Mouse (Mus musculus) intestine, postnatal 0 days (tissue): ENCODE measurements around the gene Hoxa11. TPM values are rescaled to one million over a fixed set of nuclear protein-coding genes. Genes with fewer than 3 reads are reported as not detected.

Source experiments
- ATAC-seq: fragments of 200-750 bp; cut with Nextera tagmentation; 2 replicates; pipeline ENCODE4 v1.8.0; 2017; ENCODE audit warnings: mild to moderate bottlenecking, moderate TSS enrichment, moderate library complexity
- H3K27ac ChIP-seq: fragments of 300-500 bp; sonication (generic); 2 replicates; pipeline ENCODE4 v1.5.1; 2014; ENCODE audit warnings: mild to moderate bottlenecking, low read depth, low read length, moderate library complexity
- H3K27me3 ChIP-seq: fragments of 300-500 bp; sonication (generic); replicated peaks from 2 replicates; pipeline ENCODE4 v1.6.1; 2014; ENCODE audit warnings: low read length, mixed read lengths; ENCODE audit not compliant: control insufficient read depth, insufficient read depth
- H3K36me3 ChIP-seq: fragments of 300-500 bp; sonication (generic); 2 replicates; pipeline ENCODE4 v1.6.1; 2014; ENCODE audit warnings: mild to moderate bottlenecking, moderate library complexity; ENCODE audit not compliant: control insufficient read depth, insufficient read depth
- H3K4me1 ChIP-seq: fragments of 300-500 bp; sonication (generic); replicated peaks from 2 replicates; pipeline ENCODE4 v1.6.1; 2014; ENCODE audit warnings: antibody characterized with exemption, low read length, mixed read lengths; ENCODE audit not compliant: control insufficient read depth, insufficient read depth
- H3K4me2 ChIP-seq: fragments of 300-500 bp; sonication (generic); replicated peaks from 2 replicates; pipeline ENCODE4 v1.6.1; 2014; ENCODE audit warnings: low read depth, mild to moderate bottlenecking, moderate library complexity
- H3K4me3 ChIP-seq: fragments of 300-500 bp; sonication (generic); 2 replicates; pipeline ENCODE4 v1.5.1; 2014; ENCODE audit warnings: low read depth, low read length
- H3K9ac ChIP-seq: fragments of 300-500 bp; sonication (generic); 2 replicates; pipeline ENCODE4 v1.6.1; 2014; ENCODE audit warnings: mild to moderate bottlenecking, low read depth, low read length
- H3K9me3 ChIP-seq: fragments of 300-500 bp; sonication (generic); 2 replicates; pipeline ENCODE4 v1.6.1; 2016; ENCODE audit warnings: mixed run types; ENCODE audit not compliant: control insufficient read depth
- CTCF ChIP-seq: sonication (generic); IDR thresholded peaks from 2 replicates; pipeline ENCODE4 v1.5.1; 2016; ENCODE audit warnings: low read depth, mild to moderate bottlenecking, control low read depth, antibody characterized with exemption, moderate library complexity
- WGBS: fragments of 180-500 bp; shearing (Covaris S2); extraction: QIAGEN DNeasy Blood & Tissue Kit; methylation state at CpG from one replicate; pipeline ENCODE4 v1.1.7; 2014; 5-methylcytosine and 5-hydroxymethylcytosine counted together
- polyA plus RNA-seq: library from polyadenylated mRNA; unstranded; fragments of >200 nt; fragmentation: Nextera tagmentation; extraction: Ambion mirVana; gene quantifications from 2 replicates; pipeline ENCODE4 v1.2.1, GENCODE M21; 2015

Hoxa11 gene
- polyA plus RNA-seq, 1 experiment from 2014 or later = 1.1 TPM

DNA sequence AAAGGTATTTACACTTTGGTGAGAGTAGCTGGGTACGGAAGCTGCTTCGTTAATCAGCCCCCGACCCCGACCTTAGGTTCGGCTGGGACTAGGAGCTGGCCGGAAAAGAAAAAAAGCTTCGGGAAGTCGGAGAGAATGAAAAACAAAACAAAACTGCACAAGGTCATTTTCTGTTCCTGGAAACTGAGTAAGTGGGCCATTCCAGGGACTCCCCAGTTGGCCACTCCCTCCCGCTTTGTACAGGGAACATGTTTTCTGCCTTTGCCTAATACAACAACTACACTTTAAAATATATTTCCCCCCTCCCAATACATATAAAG lies 21.0 kb upstream of the Hoxa11 start:
- WGBS = 4% methylated on average over 9 of the region's 9 CpGs
- Histone ChIP-seq H3K4me2 (no peak overlapping the region), H3K9ac (no peak overlapping the region), H3K27ac (no peak overlapping the region), H3K4me3 (no peak overlapping the region), H3K27me3 (peaks cover 96% of the 10 kb centered on the region), H3K9me3 (no peaks in the 10 kb centered on the region), H3K4me1 (no peaks in the 10 kb centered on the region), H3K36me3 (no peaks in the 10 kb centered on the region)
- ATAC-seq = no peak
- TF ChIP-seq CTCF = no peak

- Histone ChIP-seq H3K36me3 (no peaks in the 10 kb centered on the region), H3K27me3 (peaks cover 96% of the 10 kb centered on the region), H3K4me3 (no peak overlapping the region), H3K4me1 (no peaks in the 10 kb centered on the region), H3K27ac (no peak overlapping the region), H3K9me3 (no peaks in the 10 kb centered on the region), H3K4me2 (no peak overlapping the region), H3K9ac (no peak overlapping the region)
- 2% methylated on average over 19 of the region's 19 CpGs for WGBS
- no peak for ATAC-seq
- no peak for TF ChIP-seq CTCF
Measured at GRCm38 (mm10) chr6:52265913-52266665, 20.5 kb upstream of the Hoxa11 start.

GRCm38 (mm10) chr6:52265306-52265912 lies 19.8 kb upstream of the Hoxa11 start:
- no peak overlapping the region for H3K4me3 ChIP-seq
- no peaks in the 10 kb centered on the region for H3K4me1 ChIP-seq
- no peaks in the 10 kb centered on the region for H3K36me3 ChIP-seq
- no peak for ATAC-seq
- TF ChIP-seq CTCF = no peak
- H3K9me3 ChIP-seq = no peaks in the 10 kb centered on the region
- 2% methylated on average over 18 of the region's 18 CpGs for WGBS
- H3K27me3 ChIP-seq = peaks cover 96% of the 10 kb centered on the region
- no peak overlapping the region for H3K4me2 ChIP-seq
- no peak overlapping the region for H3K9ac ChIP-seq
- no peak overlapping the region for H3K27ac ChIP-seq

GRCm38 (mm10) chr6:52264106-52264790 lies 18.6 kb upstream of the Hoxa11 start:
- no peak for TF ChIP-seq CTCF
- Histone ChIP-seq H3K4me3 (no peak overlapping the region), H3K27me3 (peaks cover 92% of the 10 kb centered on the region), H3K36me3 (no peaks in the 10 kb centered on the region), H3K9me3 (no peaks in the 10 kb centered on the region), H3K4me1 (no peaks in the 10 kb centered on the region), H3K4me2 (no peak overlapping the region), H3K9ac (no peak overlapping the region), H3K27ac (no peak overlapping the region)
- 10% methylated on average over 5 of the region's 5 CpGs for WGBS
- no peak for ATAC-seq

DNA sequence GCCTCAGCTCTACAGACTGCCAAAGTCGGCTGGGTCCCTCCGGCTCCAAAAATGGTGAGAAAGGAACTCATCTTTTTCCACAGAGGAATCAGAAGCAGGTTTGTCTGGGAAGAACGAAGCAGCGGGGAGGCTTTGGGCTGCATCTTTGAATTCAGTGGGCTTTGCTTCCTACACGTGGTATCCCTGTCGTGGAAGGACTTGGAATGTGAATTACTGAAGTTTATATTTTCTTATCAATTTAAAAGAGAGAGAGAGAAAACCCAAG lies 17.6 kb upstream of the Hoxa11 start:
- Histone ChIP-seq H3K36me3 (no peaks in the 10 kb centered on the region), H3K9ac (no peak overlapping the region), H3K9me3 (no peaks in the 10 kb centered on the region), H3K27me3 (peaks cover 90% of the 10 kb centered on the region), H3K4me1 (no peaks in the 10 kb centered on the region), H3K27ac (no peak overlapping the region), H3K4me2 (no peak overlapping the region), H3K4me3 (no peak overlapping the region)
- 7% methylated on average over 6 of the region's 6 CpGs for WGBS
- ATAC-seq = no peak
- TF ChIP-seq CTCF = no peak

DNA sequence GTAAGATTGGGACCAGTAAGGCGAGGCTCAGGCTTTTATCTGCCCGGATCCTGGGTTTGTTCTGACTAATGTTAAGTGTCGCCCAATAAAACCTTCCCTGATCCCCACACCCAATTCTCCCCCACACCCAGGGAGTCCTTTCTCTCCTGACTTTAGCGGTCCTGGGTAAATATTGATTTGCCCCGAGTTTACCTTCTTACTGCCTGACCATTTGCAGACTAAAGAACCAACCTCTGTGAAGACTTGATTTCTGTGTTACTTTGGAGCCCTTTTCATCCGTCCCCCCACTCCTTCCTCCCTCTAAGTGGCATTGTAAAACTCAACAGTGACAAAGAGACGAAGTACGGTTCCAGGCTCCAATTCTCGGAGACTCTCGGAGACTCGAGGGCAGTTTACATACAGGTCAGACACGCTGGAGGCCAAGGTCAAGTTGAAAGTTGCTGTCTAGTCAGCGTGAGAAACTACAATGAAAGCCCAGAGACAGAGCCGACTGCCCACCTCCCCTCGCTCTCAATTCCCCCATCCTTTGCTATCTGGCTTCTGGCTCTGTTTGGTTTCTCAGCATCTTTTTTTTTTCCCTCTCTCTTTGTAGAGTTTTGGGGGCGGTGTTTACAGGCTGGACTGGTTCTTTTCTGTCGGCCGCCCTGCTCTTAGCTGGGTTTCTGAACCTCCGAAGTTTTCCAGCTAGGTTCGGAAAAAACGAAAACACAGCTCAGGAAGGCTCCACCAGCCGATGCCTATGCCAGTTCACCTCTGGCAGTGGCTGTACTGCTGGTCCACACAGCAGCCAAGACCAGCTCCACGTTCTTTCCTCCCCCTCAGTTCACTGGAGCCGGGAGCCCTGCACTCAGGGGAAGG lies 17.1 kb upstream of the Hoxa11 start:
- TF ChIP-seq CTCF = no peak
- Histone ChIP-seq H3K27ac (no peak overlapping the region), H3K4me1 (no peaks in the 10 kb centered on the region), H3K27me3 (peaks cover 88% of the 10 kb centered on the region), H3K36me3 (no peaks in the 10 kb centered on the region), H3K4me3 (peak overlapping the region; percentile 2; the same call in 1 of the 2 replicates), H3K9me3 (no peaks in the 10 kb centered on the region), H3K9ac (no peak overlapping the region), H3K4me2 (no peak overlapping the region)
- 3% methylated on average over 24 of the region's 24 CpGs for WGBS
- no peak for ATAC-seq
